Mouse (Mus musculus): ENCODE results near the gene Vdr.
A peak's percentile ranks its signal among the peaks of the same experiment; 100 is the strongest.
"Not testable (repeated sequence)": the region's sequence is repeated elsewhere in the genome, so short reads cannot be mapped to it uniquely, and the experiment has no call there.

The Vdr gene

DNA sequence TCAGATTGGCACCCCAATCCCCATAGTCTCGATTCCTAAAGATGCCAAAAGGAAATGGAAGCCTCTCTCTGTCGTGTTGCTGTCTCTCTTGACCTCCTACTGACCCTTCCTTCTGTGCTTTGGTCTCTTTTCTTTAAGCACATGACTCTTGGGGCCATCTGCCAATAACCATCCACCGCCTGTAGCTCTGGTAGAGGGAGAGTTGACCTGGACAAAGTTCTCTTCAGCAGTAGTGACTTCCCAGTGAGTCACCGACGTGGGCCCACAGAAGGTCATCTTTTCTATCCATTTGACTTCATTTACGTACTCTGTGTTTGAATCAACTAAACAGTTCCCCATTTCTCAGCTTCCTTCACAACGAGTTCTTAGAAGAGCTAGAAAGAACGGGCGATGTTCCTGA, 30.0 kb downstream of the Vdr start:
- peak; percentile 58 for DNase-seq (ENCODE audit: low spot score)

DNA sequence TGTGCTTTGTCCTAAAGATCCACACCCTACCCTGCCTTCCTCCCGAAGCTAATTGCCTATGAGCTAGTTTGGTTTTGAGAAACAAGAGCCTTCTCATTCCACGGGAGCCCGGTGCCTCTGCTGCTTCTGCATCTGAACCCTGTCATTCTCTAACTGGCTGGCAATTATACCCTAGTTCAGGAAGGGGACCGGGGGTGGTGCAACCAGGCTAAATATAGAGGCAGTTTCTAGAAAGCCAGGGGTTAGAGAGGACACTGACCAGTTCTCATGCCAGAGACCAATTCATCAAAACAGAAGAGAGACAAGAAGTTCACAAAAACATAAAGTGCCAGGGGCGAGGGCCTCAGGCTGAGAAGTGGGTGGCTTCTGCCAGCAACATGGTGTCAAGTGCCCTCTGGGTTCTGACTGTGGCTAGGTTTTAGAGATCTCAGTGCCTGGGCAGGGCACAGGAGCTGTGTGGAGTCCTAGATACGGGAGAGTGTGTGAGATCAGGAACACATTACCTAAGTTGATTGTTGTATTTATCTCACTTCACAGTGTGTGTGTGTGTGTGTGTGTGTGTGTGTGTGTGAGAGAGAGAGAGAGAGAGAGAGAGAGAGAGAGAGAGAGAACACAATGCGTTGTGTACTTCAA, 31.6 kb downstream of the Vdr start:
- DNase-seq (ENCODE audit: low spot score): no peak

DNA sequence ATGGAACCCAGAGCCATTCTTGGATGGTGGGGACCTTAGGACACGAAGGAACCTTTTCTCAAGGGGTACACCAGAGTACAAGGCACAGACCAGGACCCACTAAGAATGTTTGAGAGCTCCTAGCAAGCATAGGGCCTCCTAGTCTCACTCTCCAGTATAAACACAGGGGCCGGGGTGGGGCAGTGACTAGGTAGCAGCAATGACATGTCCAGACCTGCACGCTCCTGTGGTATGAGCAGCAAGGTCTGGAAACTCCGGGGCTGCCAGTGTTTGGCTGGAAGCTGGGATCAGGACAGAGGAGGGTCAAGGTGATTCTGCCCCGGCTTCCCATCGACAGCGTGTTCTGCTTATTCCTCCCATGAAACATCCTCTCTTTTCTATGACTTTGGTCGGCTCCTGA, 34.6 kb downstream of the Vdr start:
- DNase-seq (ENCODE audit: low spot score): no peak

DNA sequence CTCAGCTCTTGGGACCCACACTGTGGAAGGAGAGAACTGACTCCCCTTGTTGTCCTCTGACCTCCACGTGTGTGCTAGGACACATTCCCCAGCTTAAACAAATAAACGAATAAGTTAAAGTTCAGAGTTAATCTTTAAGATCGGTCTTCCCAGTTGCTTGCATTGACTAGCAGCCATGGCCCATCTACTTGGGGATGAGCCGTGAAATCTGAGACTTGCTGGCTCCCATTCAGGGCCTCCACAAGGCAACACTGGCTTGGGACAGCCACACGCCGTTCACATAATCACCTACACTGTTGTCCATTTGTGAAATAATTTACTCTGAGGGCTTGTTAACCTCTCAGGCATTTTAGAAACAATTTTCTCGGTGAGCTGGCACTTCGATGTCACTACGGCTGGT, 36.7 kb downstream of the Vdr start:
- peak; percentile 70 for DNase-seq (ENCODE audit: low spot score)

DNA sequence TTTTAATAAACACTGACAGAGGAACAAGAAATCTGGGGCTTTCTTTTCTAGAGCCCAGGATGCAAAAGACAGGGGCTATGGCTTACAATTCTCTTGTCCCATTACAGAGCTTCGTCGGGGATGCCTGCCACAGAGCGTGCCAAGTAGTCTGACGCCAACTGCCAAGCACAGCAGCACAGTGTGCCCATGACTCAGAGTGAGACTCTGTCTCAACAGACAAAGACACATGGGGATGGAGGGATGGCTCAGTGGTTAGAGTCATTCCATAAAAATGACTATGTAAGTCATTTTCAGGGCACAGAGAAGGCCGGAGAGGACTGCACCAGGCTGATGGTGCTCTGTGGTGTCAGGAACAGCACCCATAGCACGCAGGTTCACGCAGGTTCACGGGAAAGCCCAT, 38.3 kb downstream of the Vdr start:
- no peak for DNase-seq (ENCODE audit: low spot score)

DNA sequence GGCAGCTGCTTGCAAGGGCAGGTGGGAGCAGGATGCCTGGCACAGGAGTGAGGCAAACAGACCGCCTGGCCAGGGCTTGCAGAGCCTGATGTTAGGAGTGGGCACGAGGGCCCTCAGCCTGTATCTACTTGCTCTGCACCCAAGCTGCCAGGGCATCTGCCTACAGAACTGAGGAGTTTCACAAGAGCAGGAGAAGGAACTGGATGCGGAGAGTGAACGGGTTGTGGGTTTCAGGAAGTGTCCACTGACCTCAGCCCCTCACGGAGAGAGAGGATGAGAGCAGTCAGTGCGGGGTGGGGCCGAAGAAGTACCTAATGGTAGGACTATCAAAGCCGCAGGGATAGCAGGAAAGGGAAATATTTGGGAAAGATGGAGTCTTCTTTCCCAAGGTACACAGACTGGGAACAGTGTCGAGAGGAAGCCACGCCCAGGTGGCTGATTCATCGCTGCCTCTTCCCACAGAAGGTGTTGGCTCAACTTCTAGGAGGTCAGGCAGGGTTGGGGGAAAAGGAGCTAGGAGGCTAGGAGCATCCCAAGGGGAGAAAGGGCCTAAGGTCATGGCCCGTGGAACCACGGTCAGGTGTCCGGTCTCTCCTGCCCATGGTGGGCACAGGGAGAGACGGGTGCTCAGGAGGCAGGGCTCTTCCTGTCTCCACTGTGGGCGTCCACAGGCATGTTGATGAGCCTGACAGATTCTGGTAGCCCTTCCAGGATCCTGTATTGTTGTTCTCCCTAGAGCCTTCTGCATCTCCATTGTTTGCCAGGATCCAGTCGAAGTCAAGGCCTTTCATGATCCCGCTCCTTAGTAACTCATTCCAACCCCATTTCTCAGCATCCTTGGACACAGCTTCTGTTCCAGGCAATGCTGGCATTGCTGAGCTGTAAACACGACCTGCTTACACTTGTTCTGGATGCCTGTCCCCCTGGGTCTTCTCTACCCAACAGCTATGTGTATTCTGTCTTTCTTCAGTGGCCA, 39.1 kb downstream of the Vdr start:
- no peak for DNase-seq (ENCODE audit: low spot score)

DNA sequence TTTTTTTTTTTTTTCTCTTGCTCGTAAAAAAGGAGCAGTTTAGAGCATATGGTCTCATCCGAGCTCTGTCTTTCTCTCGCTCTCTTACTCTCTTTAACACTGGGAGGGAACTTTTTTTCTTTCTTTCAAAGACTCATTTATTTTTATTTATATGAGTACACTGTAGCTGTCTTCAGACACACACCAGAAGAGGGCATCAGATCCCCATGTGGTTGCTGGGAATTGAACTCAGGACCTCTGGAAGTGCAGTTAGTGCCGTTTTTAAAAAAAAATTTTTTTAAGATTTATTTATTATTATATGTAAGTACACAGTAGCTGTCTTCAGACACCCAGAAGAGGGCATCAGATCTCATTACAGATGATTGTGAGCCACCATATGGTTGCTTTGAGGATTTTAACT, 40.3 kb downstream of the Vdr start:
- not testable (repeated sequence) for DNase-seq (ENCODE audit: low spot score)

DNA sequence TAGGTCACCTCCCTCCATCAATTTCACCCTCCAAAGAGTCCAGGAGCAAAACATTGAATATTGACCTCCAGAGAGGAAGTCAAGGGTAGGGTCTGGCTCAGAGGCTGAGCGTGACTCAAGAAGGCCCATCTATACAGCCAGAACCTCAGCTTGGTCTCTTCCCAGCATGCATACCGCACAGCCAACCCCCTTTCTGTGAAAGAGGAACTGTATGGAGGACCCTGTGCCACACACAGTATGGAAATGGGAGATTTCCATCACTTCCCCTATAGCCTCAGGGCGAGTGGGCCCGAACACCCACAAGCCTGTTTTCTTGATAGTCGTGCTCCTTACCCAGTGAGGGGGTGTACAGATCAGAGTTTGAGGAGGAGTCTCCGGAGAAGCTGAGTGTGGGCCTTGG, 41.4 kb downstream of the Vdr start:
- DNase-seq (ENCODE audit: low spot score): no peak

DNA sequence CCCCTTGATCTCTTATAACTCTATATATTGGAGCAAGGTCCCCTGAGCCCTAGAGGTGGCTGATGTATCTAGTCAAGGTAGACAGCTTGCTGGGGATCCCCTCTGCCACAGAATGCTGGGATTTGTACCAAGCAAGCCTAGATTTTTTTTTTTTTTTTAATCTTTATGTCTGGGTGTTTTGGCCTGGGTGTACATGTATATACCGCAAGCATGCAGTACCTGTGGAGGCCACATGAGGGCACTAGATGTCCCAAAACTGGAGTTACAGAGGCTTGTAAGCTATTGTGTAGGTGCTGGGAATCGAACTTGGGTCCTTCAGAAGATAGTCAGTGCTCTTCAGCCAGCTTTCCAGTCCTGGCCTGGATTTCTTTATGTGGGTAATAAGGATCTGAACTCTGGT, 44.4 kb downstream of the Vdr start:
- DNase-seq (ENCODE audit: low spot score): no peak

DNA sequence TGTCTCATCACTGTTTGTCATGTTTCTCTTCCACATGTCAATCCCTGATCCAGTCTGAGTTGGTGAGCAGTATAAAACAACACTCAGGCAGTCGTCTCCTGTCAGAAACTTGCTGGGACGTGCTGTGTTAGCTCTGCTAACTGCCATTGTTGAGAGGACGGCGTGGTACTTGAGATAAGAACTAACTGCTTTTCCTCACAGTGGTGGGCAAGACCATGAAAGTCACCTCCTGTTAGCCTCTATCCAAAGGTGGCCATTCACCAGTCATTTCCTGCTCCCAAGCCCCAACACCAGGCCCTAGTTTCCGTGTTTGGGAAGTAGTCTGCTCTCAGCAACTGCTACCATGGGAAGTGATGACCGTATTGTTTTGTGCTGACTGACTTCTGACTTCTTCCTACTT, 45.3 kb downstream of the Vdr start:
- no peak for DNase-seq (ENCODE audit: low spot score)

DNA sequence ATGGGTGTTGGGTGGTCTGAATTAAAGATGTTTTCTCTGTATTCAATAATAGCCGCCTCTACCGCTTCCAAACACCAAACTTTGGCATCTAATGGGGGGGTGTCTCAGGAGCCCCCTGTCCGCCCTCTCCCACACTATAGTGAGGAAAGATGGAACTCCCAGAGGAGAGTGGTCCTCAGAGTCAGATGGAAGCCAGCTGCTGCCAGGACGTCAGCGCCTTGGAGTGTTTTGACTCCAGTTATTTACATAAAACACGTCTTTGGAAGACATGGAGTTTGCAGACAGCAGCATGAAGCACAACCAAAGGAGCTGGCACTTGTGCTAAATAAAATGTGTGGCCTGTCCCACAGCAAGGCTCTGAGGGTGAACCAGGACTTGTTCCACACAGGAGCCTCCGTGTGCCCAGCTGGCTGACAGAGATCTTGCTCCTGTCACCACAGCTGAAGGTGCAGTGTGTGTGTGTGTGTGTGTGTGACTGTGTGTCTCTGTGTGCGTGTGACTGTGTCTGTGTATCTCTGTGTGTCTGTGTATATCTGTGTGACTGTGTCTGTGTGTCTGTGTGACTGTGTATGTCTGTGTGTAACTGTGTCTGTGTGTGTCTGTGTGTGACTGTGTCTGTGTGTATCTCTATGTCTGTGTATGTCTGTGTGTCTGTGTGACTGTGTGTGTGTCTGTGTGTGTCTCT, 45.9 kb downstream of the Vdr start:
- no peak for DNase-seq (ENCODE audit: low spot score)

DNA sequence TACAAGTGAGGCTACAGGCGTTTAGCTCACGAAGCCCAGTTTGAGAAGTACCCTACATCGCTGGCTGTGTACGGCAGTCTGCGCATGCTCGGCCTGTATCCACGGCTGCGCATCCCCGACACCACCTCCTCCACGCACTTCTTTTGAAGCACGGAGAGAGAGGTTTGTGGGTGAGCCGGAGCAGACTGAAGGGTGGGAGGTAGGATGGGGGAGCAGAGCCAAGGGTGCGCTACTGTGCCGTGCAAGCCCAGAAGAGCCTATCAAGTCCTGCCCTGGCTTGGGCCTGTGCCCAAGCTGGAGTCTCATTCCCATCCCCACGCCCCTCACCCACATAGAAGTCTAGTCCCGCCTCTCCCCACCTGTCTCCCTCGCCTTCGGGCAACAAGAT, 46.9 kb downstream of the Vdr start:
- no peak for DNase-seq (ENCODE audit: low spot score)

DNA sequence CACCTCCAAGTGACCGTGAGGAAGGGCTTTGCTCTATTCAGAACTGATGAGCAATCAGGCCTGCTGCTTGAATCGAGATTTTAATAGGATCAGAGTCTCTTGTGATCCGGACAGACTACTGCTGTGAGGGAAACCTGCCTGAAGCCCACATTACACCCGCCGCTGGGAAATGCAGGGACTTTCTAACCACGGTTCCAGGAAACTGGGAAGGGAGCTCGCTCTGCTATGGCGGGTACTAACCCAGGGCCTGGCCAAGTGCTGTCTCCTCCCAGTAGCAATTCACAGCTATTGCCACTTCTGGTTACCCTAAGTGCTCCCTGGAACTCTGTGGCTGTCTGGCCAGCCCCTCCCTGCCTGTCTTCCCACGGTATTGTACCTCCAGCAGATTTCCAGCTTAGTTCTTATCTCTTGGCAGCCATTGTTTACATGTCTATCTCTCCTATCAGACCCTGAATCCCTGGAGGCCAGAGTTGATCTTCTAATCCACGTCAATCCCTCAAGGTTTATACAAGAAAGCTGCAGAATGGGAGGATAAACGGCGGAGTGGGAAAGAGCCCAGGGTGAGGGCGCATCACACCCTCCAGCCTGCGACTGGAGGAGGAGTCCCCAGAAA, 47.4 kb downstream of the Vdr start:
- DNase-seq (ENCODE audit: low spot score): peak; percentile 68

DNA sequence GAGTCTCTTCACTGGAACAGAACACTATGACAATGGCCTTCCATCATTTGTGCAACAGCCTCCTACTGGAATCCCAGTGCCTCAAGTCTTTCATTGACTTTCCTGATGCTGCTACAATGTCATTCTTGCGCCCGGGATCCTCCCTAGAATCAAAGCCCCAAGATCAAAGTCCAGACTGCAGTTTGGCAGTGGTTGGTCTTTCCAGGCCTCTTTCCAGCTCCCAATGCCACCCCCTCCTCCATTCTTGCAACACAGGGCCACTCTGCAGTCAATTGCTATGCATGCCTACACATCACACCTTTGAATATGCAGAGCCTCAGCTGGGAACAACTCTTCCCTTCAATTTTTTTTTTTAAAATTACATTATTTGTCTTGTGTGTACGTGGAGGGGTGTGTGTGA, 50.1 kb downstream of the Vdr start:
- DNase-seq (ENCODE audit: low spot score): no peak

DNA sequence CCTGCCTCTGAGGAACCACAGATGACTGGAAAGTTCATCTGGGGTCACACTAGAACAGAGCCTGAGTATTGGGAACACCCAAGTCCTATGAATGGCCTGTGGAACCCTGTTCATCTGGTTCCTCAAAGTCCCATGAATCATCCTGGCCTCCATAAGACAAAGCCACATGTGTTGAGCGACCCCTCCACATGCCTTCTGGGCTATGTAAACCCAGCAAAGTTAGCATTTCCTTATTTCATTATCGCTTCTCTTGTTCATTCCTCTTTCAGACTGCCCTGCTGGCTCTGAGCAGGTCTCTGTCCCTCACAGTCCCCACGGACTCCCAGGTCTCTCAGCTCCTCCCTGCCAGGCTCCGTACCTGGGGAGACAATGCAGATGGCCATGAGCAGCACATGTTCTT, 52.0 kb downstream of the Vdr start:
- no peak for DNase-seq (ENCODE audit: low spot score)

DNA sequence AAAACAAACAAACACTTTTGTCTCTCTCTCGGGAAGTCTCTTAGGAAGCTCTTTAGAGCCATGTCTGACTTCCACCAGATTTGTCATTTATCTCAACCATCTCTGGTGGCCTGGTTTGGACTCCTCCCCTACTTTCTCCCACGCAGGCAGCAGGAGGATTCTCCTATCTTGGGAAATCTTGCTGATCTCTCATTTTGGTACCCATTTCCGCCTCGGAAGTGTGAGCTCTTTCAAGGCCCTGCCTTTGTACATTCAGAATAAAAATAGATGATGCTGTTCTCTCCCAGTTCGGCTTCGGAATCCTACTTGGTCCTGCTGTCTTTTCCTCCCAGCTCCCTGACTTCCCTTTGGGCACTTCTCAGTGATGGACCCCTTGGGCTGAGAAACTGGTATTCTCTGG, 55.9 kb downstream of the Vdr start:
- DNase-seq (ENCODE audit: low spot score): no peak

DNA sequence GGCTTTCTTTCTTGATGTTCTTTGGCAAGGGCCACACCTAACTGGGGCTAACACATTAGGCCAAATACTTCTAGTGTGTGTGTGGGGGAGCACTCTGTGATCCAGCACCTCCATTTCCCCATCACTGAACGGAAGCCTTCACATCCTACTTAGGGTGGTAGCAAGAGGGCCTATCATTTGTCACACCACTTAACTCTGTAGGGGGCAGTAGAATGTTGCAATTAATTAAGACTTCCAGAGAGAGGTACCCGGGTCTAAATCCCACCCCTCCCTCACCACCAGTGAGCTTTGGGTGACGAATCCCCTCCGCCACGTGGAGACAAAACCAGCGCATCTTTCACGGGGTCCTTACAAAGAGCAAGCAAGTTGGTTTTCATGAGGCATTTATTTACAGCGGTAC, 56.4 kb downstream of the Vdr start:
- DNase-seq (ENCODE audit: low spot score): no peak

DNA sequence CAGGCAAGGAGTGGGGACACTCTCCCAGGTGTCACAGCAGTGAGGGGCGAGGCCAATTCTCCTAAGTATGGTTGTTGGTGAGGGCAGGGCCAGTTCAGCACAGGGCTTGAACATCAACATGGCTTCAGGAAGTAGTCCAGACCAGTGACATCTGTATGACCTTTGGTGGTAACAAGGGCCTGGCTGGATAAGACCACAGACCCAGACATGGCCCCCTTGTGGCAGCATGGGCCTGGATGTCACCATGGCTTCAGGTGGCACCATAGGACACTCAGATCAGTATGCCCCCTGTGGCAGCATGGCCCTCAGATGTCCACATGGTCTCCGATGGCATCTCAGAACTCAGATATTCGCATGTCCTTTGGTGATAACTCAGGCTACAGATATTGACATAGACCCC, 58.1 kb downstream of the Vdr start:
- DNase-seq (ENCODE audit: low spot score): no peak

DNA sequence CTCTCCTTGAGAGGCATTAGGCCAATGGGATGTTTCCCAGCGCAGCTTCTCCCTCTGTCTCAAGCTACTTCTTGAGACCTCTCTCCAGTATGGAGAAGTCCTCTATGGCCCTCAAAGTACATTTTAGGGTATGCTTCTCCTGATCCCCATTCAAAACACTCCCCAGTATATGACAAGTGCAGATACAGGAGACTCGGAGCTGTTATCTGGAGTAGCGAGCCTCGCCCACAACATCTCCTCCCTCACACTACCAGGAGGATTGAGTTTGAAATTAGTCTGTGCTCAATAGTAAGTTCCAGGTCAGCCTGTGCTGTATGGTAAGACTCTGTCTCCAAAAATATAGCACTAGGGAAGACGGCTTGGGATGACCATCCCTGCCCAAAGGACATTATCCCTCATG, 59.4 kb downstream of the Vdr start:
- DNase-seq (ENCODE audit: low spot score): no peak

DNA sequence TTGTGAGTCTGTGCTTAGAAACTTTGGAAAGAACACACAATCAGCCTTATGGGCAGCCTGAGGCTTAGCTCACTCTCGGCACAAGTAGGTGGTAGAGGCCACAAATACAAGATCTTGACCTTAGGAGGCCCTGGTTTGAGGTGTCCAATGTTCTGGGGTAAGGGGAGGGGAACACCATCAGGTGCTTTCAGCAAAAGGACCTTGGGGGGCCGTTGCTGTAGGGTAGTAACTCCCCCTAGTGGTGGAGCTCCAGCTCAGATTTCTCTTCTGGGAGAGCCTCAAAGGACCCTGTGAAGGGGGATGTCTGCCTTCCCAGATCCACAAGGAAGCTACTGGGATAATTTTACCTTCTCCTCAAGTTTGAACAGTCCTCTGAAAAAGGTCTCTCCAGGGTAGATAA, 60.0 kb downstream of the Vdr start:
- DNase-seq (ENCODE audit: low spot score): no peak

DNA sequence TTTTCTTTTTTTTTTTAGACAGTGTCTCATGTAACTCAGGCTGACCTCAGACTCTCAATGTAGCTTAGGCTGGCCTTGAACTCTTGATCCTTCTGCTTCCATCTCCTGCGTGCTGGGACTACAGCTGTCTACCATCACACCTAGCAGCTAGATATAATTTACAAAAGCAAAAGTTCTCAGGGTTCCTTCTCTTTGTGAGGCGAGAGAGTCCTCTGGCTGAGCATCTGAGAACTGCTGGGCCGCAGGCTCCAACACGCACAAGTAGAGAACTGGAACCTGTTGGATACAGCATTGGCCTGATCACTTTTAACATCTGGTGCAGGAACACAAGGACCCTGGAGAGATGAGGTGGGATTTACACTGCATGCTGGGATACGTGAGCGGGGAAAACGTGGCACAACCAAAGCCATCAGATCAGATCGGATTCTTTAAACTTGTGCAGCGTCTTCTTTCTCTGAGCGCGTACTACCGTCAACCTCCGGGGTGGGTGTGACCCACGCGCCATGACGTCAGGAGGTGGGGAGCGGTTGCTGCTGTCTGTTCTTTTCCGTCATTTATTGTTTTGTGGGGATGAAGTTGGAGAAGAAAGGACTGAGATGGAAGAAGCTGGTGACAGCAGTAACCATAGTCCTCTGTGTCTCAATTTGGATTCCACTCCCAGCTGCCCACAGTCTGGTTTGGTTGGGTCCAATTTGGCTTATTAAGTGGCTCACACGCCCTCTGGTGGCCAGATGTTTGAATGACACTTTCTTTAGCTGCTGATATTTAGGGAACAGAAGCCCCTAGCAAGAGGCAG, 61.1 kb downstream of the Vdr start:
- DNase-seq (ENCODE audit: low spot score): peak; percentile 69

DNA sequence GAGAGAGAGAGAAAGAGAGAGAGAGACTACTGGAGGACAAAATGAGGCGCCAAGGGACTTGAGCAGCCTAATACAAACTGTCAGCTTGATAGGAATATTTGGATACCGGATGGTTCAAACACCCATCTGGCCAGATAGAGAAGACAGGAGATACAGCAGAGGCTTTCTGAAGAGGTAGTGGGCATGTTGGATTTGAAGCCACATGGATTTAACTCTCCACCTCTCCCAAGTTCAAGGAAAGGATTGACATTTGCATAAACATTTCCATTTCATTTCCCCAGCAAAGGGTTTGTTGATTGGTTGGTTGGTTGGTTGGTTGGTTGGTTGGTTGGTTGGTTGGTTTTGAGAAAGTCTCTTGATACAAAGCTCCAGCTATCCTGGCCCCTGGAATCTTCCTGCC, 62.6 kb downstream of the Vdr start:
- no peak for DNase-seq (ENCODE audit: low spot score)

All from yolk sac, embryonic 10.5 days (tissue).